Mouse (Mus musculus) heart, embryonic 12.5 days (tissue): ENCODE results near the gene Itpr1. TPM values are rescaled to one million over a fixed set of nuclear protein-coding genes. Genes with fewer than 3 reads are reported as not detected.

Experiments
- ATAC-seq: fragments of 200-750 bp; cut with Nextera tagmentation; 2 replicates; pipeline ENCODE4 v1.8.0; 2017; ENCODE audit warnings: moderate TSS enrichment, moderate library complexity; ENCODE audit not compliant: insufficient number of reproducible peaks, low FRiP score
- H3K27ac ChIP-seq: fragments of 300-500 bp; sonication (generic); 2 replicates; pipeline ENCODE4 v1.5.1; 2016; ENCODE audit warnings: mild to moderate bottlenecking, moderate library complexity; ENCODE audit not compliant: poor library complexity, severe bottlenecking
- H3K27me3 ChIP-seq: fragments of 300-500 bp; sonication (generic); replicated peaks from 2 replicates; pipeline ENCODE4 v1.6.1; 2016; ENCODE audit warnings: mild to moderate bottlenecking, moderate library complexity
- H3K36me3 ChIP-seq: fragments of 300-500 bp; sonication (generic); 2 replicates; pipeline ENCODE4 v1.6.1; 2016; ENCODE audit warnings: mild to moderate bottlenecking, moderate library complexity
- H3K4me1 ChIP-seq: fragments of 300-500 bp; sonication (generic); replicated peaks from 2 replicates; pipeline ENCODE4 v1.6.1; 2016; ENCODE audit warnings: mild to moderate bottlenecking
- H3K4me2 ChIP-seq: fragments of 300-500 bp; sonication (generic); 2 replicates; pipeline ENCODE4 v1.6.1; 2016; ENCODE audit warnings: mild to moderate bottlenecking, moderate library complexity
- H3K4me3 ChIP-seq: fragments of 300-500 bp; sonication (generic); 2 replicates; pipeline ENCODE4 v1.5.1; 2016; ENCODE audit warnings: mild to moderate bottlenecking
- H3K9ac ChIP-seq: fragments of 300-500 bp; sonication (generic); 2 replicates; pipeline ENCODE4 v1.6.1; 2016; ENCODE audit warnings: mild to moderate bottlenecking, moderate library complexity
- H3K9me3 ChIP-seq: fragments of 300-500 bp; sonication (generic); replicated peaks from 2 replicates; pipeline ENCODE4 v1.6.1; 2016; ENCODE audit warnings: mild to moderate bottlenecking, moderate library complexity
- WGBS: fragments of 180-500 bp; shearing (Covaris S2); methylation state at CpG from one replicate; pipeline ENCODE4 v1.1.7; 2016; 5-methylcytosine and 5-hydroxymethylcytosine counted together
- microRNA-seq: library from miRNA; unstranded; fragments of <30 nt; microRNA quantifications from one replicate; pipeline ENCODE4, GENCODE M21; 2017
- polyA plus RNA-seq: library from polyadenylated mRNA; unstranded; fragments of >200 nt; fragmentation: Nextera tagmentation; extraction: Ambion mirVana; gene quantifications from 2 replicates; pipeline ENCODE4 v1.2.1, GENCODE M21; 2016

Itpr1 gene
- polyA plus RNA-seq, 1 experiment from 2014 or later: 22.0 TPM

DNA sequence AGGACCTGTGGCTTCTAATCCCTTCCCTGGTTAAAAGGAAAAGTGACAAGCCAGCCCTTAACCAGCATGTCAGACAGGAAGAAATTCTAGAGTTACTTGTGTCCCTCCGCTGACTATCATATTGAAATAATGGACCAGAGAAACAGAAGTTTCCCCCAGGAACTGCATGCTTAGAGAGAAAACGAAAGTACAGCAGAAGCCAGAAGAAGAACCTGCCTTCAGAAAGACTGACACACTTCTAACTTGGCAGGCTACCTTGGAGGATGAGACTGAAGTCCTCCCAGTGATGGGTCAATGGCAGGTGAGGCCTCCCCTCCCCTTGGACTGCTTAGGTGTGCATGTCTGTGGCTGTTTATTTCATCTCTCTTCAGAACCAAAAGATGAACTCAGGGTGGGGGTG lies 386.4 kb downstream of the Itpr1 start:
- H3K4me3 ChIP-seq: no peak overlapping the region
- H3K4me1 ChIP-seq: no peaks in the 10 kb centered on the region
- no peak overlapping the region for H3K4me2 ChIP-seq
- no peaks in the 10 kb centered on the region for H3K27me3 ChIP-seq
- WGBS: 82% methylated on average over 2 of the region's 2 CpGs
- no peak for ATAC-seq
- no peaks in the 10 kb centered on the region for H3K36me3 ChIP-seq
- H3K9me3 ChIP-seq: no peaks in the 10 kb centered on the region
- no peak overlapping the region for H3K9ac ChIP-seq
- no peak overlapping the region for H3K27ac ChIP-seq

Small RNA genes within 50 kb of the gene (microRNA-seq; reads per million reads assigned to microRNA genes)
- gene Mir7661: not detected

Other genes with a start within 250 kb of the Itpr1 start
- gene Setmar, start 148.1 kb upstream of the Itpr1 start, polyA plus RNA-seq: 5.6 and 6.2 TPM in 2 replicates
- gene Sumf1, start 27.5 kb upstream of the Itpr1 start, polyA plus RNA-seq: 24.6 and 25.2 TPM in 2 replicates